Comparison of ENCODE assay signal across 13 mouse cellular contexts in genomic region chr6:83044742-83045141, GRCm38 (mm10). TPM values are rescaled to one million over a fixed set of nuclear protein-coding genes. Genes with fewer than 3 reads are reported as not detected.
DNase-seq lines count a peak whose midpoint lies in the region; ATAC-seq lines count a peak whose summit lies in the region.
"Had no signal": no experiment of that assay in that cellular context is flagged by ENCODE, and none has a peak within 500 bp of the region (broad histone marks: within the 10 kb centered on the region; RNA-seq: fewer than 3 reads in every experiment).

No protein-coding gene starts in this region.

- 76% methylated on average over 9 of the region's 9 CpGs for WGBS in kidney, embryonic 15.5 days
- 29% methylated on average over 9 of the region's 9 CpGs for WGBS in heart, embryonic 12.5 days

- no peaks in the 10 kb centered on the region for H3K4me1 ChIP-seq in kidney, embryonic 15.5 days
- peaks cover 20% of the 10 kb centered on the region for H3K4me1 ChIP-seq in heart, embryonic 12.5 days (replicated peaks)
- H3K4me1 ChIP-seq: hindbrain, embryonic 13.5 days; midbrain, embryonic 15.5 days had no signal

- DNase-seq in kidney, postnatal 25 days: peak; percentile 24 to 56
- peak; percentile 77 for DNase-seq in MEL-GATA-1-ER (ENCODE audit: extremely low read depth, low read depth)
- no peak for DNase-seq in cerebellum, postnatal 14 days
- no peak for DNase-seq in cerebellum, postnatal 10 days
- no peak for DNase-seq in frontal cortex, postnatal 36 days (ENCODE audit: low spot score in 2 of 2)
- DNase-seq: lung, embryonic 14.5 days; right cerebral cortex, postnatal 25 days had no signal

- ATAC-seq in kidney, embryonic 15.5 days (replicated peaks; ENCODE audit: low FRiP score): no peak
- peak; percentile 79 for ATAC-seq in heart, embryonic 12.5 days (ENCODE audit: insufficient number of reproducible peaks, low FRiP score)
- peak; percentile 69 for ATAC-seq in megakaryocyte progenitor cell, adult 5-6 weeks (replicated peaks; ENCODE audit: poor library complexity)
- ATAC-seq: midbrain, embryonic 15.5 days had no signal

- no peaks in the 10 kb centered on the region for H3K36me3 ChIP-seq in kidney, embryonic 15.5 days
- 0 out of 2 replicates have a peak, but pooled peaks cover 4% of the 10 kb centered on the region for H3K36me3 ChIP-seq in heart, embryonic 12.5 days
- H3K36me3 ChIP-seq: hindbrain, embryonic 13.5 days; midbrain, embryonic 15.5 days had no signal

- no peaks in the 10 kb centered on the region for H3K27me3 ChIP-seq in kidney, embryonic 15.5 days
- H3K27me3 ChIP-seq in heart, embryonic 12.5 days (replicated peaks): peaks cover 68% of the 10 kb centered on the region
- H3K27me3 ChIP-seq: hindbrain, embryonic 13.5 days; midbrain, embryonic 15.5 days had no signal

- H3K9me3 ChIP-seq in kidney, embryonic 15.5 days (replicated peaks): no peaks in the 10 kb centered on the region
- no peaks in the 10 kb centered on the region for H3K9me3 ChIP-seq in heart, embryonic 12.5 days (replicated peaks)
- H3K9me3 ChIP-seq: hindbrain, embryonic 13.5 days; midbrain, embryonic 15.5 days had no signal

- no peak overlapping the region for H3K27ac ChIP-seq in kidney, embryonic 15.5 days
- H3K27ac ChIP-seq in heart, embryonic 12.5 days (ENCODE audit: poor library complexity, severe bottlenecking): peak overlapping the region; percentile 66
- H3K27ac ChIP-seq: hindbrain, embryonic 13.5 days; midbrain, embryonic 15.5 days had no signal

- H3K4me3 ChIP-seq in kidney, embryonic 15.5 days (replicated peaks): no peak overlapping the region
- H3K4me3 ChIP-seq in heart, embryonic 12.5 days: no peak overlapping the region
- H3K4me3 ChIP-seq: erythroblast, embryonic 14.5 days; hindbrain, embryonic 13.5 days; midbrain, embryonic 15.5 days had no signal

- no peak overlapping the region for H3K4me2 ChIP-seq in kidney, embryonic 15.5 days
- H3K4me2 ChIP-seq in heart, embryonic 12.5 days: no peak overlapping the region; the same call in 1 of the 2 replicates
- H3K4me2 ChIP-seq: hindbrain, embryonic 13.5 days; lung, embryonic 14.5 days; midbrain, embryonic 15.5 days had no signal

- no peak overlapping the region for H3K9ac ChIP-seq in kidney, embryonic 15.5 days
- no peak overlapping the region for H3K9ac ChIP-seq in heart, embryonic 12.5 days
- H3K9ac ChIP-seq: hindbrain, embryonic 13.5 days; lung, embryonic 14.5 days; midbrain, embryonic 15.5 days had no signal

RNA-seq across cellular contexts. Expression of gene Aup1, which starts 9.6 kb away (rescaled TPM):
- 196 and 221 TPM in 2 replicates for polyA plus RNA-seq in kidney, embryonic 15.5 days (2015; fragmentation: Nextera tagmentation; extraction: Ambion mirVana)
- 120 and 131 TPM in 2 replicates for polyA plus RNA-seq in heart, embryonic 12.5 days (2016; fragmentation: Nextera tagmentation; extraction: Ambion mirVana)
- 135 and 178 TPM in 2 replicates for total RNA-seq in megakaryocyte progenitor cell, adult 5-6 weeks (2015)
- 112 and 133 TPM in 2 replicates for total RNA-seq in megakaryocyte progenitor cell, adult 5-6 weeks (2017)

RNA-seq across cellular contexts. Expression of gene Htra2, which starts 10.3 kb away (rescaled TPM):
- 83.9 and 87.5 TPM in 2 replicates for polyA plus RNA-seq in kidney, embryonic 15.5 days (2015; fragmentation: Nextera tagmentation; extraction: Ambion mirVana)
- polyA plus RNA-seq in heart, embryonic 12.5 days (2016; fragmentation: Nextera tagmentation; extraction: Ambion mirVana): 86.7 and 86.9 TPM in 2 replicates
- total RNA-seq in megakaryocyte progenitor cell, adult 5-6 weeks (2015): 128 and 129 TPM in 2 replicates
- total RNA-seq in megakaryocyte progenitor cell, adult 5-6 weeks (2017): 77.3 and 82.3 TPM in 2 replicates

RNA-seq across cellular contexts. Expression of gene Loxl3, which starts 10.8 kb away (rescaled TPM):
- polyA plus RNA-seq in kidney, embryonic 15.5 days (2015; fragmentation: Nextera tagmentation; extraction: Ambion mirVana): 18.0 and 21.6 TPM in 2 replicates
- 5.7 and 8.0 TPM in 2 replicates for polyA plus RNA-seq in heart, embryonic 12.5 days (2016; fragmentation: Nextera tagmentation; extraction: Ambion mirVana)
- total RNA-seq in megakaryocyte progenitor cell, adult 5-6 weeks (2015): 0.59 and 1.4 TPM in 2 replicates
- 1.0 and 1.7 TPM in 2 replicates for total RNA-seq in megakaryocyte progenitor cell, adult 5-6 weeks (2017)

RNA-seq across cellular contexts. Expression of gene Dok1, which starts 11.5 kb away (rescaled TPM):
- 13.7 and 14.7 TPM in 2 replicates for polyA plus RNA-seq in kidney, embryonic 15.5 days (2015; fragmentation: Nextera tagmentation; extraction: Ambion mirVana)
- polyA plus RNA-seq in heart, embryonic 12.5 days (2016; fragmentation: Nextera tagmentation; extraction: Ambion mirVana): 8.1 and 11.3 TPM in 2 replicates
- total RNA-seq in megakaryocyte progenitor cell, adult 5-6 weeks (2015): 6.5 and 6.8 TPM in 2 replicates
- total RNA-seq in megakaryocyte progenitor cell, adult 5-6 weeks (2017): 14.1 and 18.2 TPM in 2 replicates

RNA-seq across cellular contexts. Expression of gene Dqx1, which starts 12.9 kb away (rescaled TPM):
- 3.1 and 4.0 TPM in 2 replicates for polyA plus RNA-seq in kidney, embryonic 15.5 days (2015; fragmentation: Nextera tagmentation; extraction: Ambion mirVana)
- polyA plus RNA-seq in heart, embryonic 12.5 days (2016; fragmentation: Nextera tagmentation; extraction: Ambion mirVana): 0.48 and 0.64 TPM in 2 replicates
- 1.2 and 1.7 TPM in 2 replicates for total RNA-seq in megakaryocyte progenitor cell, adult 5-6 weeks (2015)
- total RNA-seq in megakaryocyte progenitor cell, adult 5-6 weeks (2017): 0.75 and 1.0 TPM in 2 replicates

Comparison
In these comparisons a context has a peak if more than half of its experiments do, and no peak if none do; other contexts are left out.
1. DNase-seq: peak in kidney, postnatal 25 days (2 of 2) and MEL-GATA-1-ER (single experiment); none in cerebellum, postnatal 14 days (0 of 2), cerebellum, postnatal 10 days (0 of 2) and frontal cortex, postnatal 36 days (0 of 2).